Mouse (Mus musculus) kidney, embryonic 15.5 days (tissue): ENCODE data around the gene Strada. TPM values are rescaled to one million over a fixed set of nuclear protein-coding genes. Genes with fewer than 3 reads are reported as not detected.

Experiments
- ATAC-seq: fragments of 200-750 bp; cut with Nextera tagmentation; replicated peaks from 2 replicates; pipeline ENCODE4 v1.8.0; 2017; ENCODE audit warnings: moderate TSS enrichment; ENCODE audit not compliant: low FRiP score
- H3K27ac ChIP-seq: fragments of 300-500 bp; sonication (generic); 2 replicates; pipeline ENCODE4 v1.5.1; 2015; ENCODE audit warnings: mild to moderate bottlenecking, inconsistent platforms
- H3K27me3 ChIP-seq: fragments of 300-500 bp; sonication (generic); 2 replicates; pipeline ENCODE4 v1.6.1; 2015; ENCODE audit warnings: inconsistent platforms
- H3K36me3 ChIP-seq: fragments of 300-500 bp; sonication (generic); 2 replicates; pipeline ENCODE4 v1.6.1; 2015; ENCODE audit warnings: inconsistent platforms
- H3K4me1 ChIP-seq: fragments of 300-500 bp; sonication (generic); 2 replicates; pipeline ENCODE4 v1.6.1; 2015; ENCODE audit warnings: inconsistent platforms
- H3K4me2 ChIP-seq: fragments of 300-500 bp; sonication (generic); 2 replicates; pipeline ENCODE4 v1.6.1; 2015; ENCODE audit warnings: moderate library complexity, mild to moderate bottlenecking, inconsistent platforms
- H3K4me3 ChIP-seq: fragments of 300-500 bp; sonication (generic); replicated peaks from 2 replicates; pipeline ENCODE4 v1.5.1; 2015; ENCODE audit warnings: mild to moderate bottlenecking, inconsistent platforms
- H3K9ac ChIP-seq: fragments of 300-500 bp; sonication (generic); 2 replicates; pipeline ENCODE4 v1.6.1; 2015; ENCODE audit warnings: mild to moderate bottlenecking, inconsistent platforms
- H3K9me3 ChIP-seq: fragments of 300-500 bp; sonication (generic); replicated peaks from 2 replicates; pipeline ENCODE4 v1.6.1; 2016; ENCODE audit warnings: inconsistent platforms
- WGBS: fragments of 180-500 bp; shearing (Covaris S2); methylation state at CpG from one replicate; pipeline ENCODE4 v1.1.7; 2015; ENCODE audit warnings: mixed read lengths; 5-methylcytosine and 5-hydroxymethylcytosine counted together
- polyA plus RNA-seq: library from polyadenylated mRNA; unstranded; fragments of >200 nt; fragmentation: Nextera tagmentation; extraction: Ambion mirVana; gene quantifications from 2 replicates; pipeline ENCODE4 v1.2.1, GENCODE M21; 2015

Gene Strada
- polyA plus RNA-seq, 1 experiment from 2014 or later: 31.5 TPM

DNA sequence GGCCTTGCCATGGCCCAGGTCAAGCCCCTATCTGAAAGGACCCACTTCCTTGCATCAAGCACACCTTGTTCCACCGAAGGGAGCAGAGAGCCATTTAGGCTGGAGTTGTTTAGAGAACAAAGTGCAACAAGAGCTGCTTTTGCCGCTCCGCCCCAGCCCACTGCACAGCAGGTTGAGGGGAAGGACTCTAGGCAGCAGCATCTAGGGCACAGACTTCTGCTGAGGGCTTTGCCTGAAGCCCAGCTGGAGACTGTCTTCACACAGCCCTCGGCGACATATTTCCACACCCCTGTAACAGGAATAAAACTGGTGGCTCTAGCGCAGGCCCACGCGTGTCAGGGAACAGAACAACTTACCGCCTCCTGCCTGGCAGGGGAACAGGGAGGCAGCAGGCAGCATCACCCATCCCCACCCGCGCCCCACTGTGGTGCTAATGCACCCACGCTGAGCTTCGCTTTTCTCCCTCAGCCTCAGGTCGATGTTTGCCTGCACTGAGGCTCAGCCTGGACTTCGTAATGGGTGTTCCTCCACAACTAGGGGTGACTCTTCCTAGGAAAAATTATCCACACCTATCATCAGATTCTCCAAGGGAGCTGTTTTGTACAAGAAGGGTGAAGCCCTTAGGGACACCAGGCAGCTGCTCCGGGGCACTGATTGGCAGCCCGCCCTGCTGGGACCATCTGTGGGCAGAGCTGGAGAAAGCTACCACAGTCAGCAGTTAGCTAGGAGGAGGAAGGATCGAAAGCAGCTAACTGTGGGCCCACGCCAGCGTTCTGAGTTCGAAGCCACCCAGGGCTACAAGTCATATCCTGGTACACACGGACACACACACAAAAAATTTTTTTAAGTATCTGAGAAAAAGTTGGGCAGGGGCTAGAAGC lies 40.9 kb downstream of the Strada start, which contains the start of the genes Gm10840 and Limd2:
Gene Gm10840, plus strand, starts transcription at position 10 of the 881 bp plus-strand sequence.
Gene Limd2, minus strand, starts transcription at position 20 of the 881 bp plus-strand sequence.
- ATAC-seq: peak; percentile 38
- H3K27ac ChIP-seq: peak within 1 kb of the TSS; percentile 96
- peaks cover 36% of the 10 kb centered on the region for H3K4me1 ChIP-seq
- H3K9me3 ChIP-seq: no peaks in the 10 kb centered on the region
- peaks cover 48% of the 10 kb centered on the region for H3K36me3 ChIP-seq
- peak within 1 kb of the TSS; percentile 91 for H3K9ac ChIP-seq
- H3K4me3 ChIP-seq: peak within 1 kb of the TSS; percentile 94
- H3K27me3 ChIP-seq: no peaks in the 10 kb centered on the region
- peak within 1 kb of the TSS; percentile 91 for H3K4me2 ChIP-seq
- WGBS: 34% methylated on average over 22 of the region's 22 CpGs

DNA sequence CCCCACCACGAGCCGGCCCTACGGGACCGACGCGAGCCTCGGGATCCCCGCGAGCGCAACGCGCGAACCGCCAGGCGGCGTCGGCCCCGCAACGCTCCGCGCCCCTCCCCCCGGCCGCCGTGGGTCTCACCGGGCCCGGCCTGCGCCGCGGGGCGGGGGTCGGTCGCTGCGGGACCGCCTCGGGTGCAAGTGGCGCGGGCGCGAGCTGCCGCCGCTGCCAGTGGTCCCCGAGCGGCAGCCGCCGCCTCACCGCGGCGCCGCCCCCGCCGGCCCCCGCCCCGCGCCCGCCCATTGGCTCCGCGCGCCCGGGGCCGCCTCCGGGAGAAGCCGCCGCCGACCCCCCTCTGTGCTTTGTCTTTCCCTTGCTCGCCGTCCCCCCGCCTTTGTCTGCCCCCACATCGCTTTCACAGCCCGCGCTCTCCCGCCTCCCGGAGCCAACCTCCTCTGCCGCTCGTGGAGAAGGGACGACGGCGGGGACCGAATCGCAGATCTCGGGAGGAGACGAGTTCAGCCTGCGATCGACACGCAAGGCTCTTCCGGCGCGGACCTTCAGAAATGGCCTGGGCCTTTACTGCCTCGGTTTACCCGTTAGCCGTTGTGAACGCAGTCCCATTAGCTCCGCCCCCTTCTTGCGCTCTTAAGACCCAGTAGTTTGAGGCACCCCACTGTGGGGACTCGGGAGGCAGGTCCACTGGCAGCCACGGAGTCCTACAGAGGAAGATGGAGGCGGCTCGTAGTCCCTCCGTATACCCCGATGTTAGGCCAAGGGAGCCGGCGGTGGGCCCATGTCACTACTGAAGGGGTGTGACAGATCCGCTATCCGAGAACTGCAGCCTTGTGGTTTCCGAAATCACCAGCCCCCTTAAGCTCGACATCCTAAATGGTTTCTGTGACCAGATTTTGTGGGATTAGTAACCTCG lies 41.8 kb downstream of the Strada start:
- H3K9me3 ChIP-seq: no peaks in the 10 kb centered on the region
- H3K4me2 ChIP-seq: peak overlapping the region; percentile 91
- peak overlapping the region; percentile 96 for H3K27ac ChIP-seq
- H3K4me3 ChIP-seq: peak overlapping the region; percentile 94
- H3K36me3 ChIP-seq: peaks cover 48% of the 10 kb centered on the region
- H3K4me1 ChIP-seq: peaks cover 36% of the 10 kb centered on the region
- WGBS: under 1% methylated on average over 87 of the region's 106 CpGs
- peak overlapping the region; percentile 91 for H3K9ac ChIP-seq
- peak; percentile 74 for ATAC-seq
- H3K27me3 ChIP-seq: no peaks in the 10 kb centered on the region

DNA sequence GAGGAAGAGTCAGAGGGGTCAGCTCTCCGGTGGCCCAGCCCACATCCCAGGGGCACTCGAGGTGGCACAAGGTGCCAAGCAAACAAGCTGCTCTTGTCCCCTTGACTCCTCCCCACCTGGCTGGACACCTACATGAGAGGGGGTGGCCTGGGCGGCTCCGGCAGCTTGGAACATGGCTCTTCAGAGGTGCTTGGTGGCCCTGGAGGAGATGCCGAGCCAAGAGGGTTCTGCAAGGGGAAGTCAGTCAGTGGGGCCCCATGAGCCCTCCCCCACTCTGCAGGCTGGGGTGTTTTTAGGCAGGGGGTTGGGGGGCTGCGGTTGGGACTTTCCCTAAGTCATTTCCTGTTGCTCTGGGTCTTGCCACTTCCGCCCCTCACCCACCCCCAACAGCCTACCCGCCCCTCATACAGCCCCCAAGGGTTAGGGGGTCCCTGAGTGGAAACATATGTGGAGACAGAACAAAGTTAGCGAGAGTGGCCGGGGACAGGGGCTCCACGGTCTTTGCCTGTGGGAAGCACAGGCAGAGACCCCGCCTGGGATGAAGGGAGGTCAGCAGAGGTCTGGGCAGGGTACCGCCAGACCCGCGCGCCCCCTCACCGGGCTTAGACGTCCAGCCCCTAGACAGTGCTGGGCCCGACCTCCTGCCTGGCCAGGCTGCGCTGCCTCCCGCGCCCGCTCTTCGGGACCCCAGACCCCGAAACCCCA lies 42.6 kb downstream of the Strada start:
- no peaks in the 10 kb centered on the region for H3K27me3 ChIP-seq
- peak overlapping the region; percentile 96 for H3K27ac ChIP-seq
- 0% methylated on average over 21 of the region's 25 CpGs for WGBS
- peak; percentile 66 for ATAC-seq
- H3K4me2 ChIP-seq: peak overlapping the region; percentile 91
- H3K4me3 ChIP-seq: peak overlapping the region; percentile 94
- peak overlapping the region; percentile 91 for H3K9ac ChIP-seq
- H3K9me3 ChIP-seq: no peaks in the 10 kb centered on the region
- H3K4me1 ChIP-seq: peaks cover 36% of the 10 kb centered on the region
- H3K36me3 ChIP-seq: peaks cover 48% of the 10 kb centered on the region

DNA sequence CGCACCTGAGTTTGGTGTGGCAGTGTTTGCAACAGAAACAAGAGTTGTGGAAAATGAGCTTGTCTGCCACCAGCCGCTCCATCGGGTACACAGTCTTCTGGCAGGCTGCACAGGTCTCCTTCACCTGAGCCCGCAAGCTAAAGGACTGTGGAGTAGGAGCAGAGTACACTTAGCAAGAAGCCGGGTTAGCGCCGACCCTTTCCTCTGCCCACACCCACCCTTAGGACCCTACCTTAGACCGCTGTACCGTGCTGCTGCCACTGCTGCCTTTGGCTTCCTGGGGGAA lies 43.1 kb downstream of the Strada start:
- H3K4me2 ChIP-seq: peak overlapping the region; percentile 91
- ATAC-seq: peak; percentile 14
- H3K27ac ChIP-seq: peak overlapping the region; percentile 96
- H3K9me3 ChIP-seq: no peaks in the 10 kb centered on the region
- 34% methylated on average over 9 of the region's 9 CpGs for WGBS
- H3K9ac ChIP-seq: peak overlapping the region; percentile 91
- no peaks in the 10 kb centered on the region for H3K27me3 ChIP-seq
- peaks cover 36% of the 10 kb centered on the region for H3K4me1 ChIP-seq
- peaks cover 48% of the 10 kb centered on the region for H3K36me3 ChIP-seq
- peak overlapping the region; percentile 94 for H3K4me3 ChIP-seq

DNA sequence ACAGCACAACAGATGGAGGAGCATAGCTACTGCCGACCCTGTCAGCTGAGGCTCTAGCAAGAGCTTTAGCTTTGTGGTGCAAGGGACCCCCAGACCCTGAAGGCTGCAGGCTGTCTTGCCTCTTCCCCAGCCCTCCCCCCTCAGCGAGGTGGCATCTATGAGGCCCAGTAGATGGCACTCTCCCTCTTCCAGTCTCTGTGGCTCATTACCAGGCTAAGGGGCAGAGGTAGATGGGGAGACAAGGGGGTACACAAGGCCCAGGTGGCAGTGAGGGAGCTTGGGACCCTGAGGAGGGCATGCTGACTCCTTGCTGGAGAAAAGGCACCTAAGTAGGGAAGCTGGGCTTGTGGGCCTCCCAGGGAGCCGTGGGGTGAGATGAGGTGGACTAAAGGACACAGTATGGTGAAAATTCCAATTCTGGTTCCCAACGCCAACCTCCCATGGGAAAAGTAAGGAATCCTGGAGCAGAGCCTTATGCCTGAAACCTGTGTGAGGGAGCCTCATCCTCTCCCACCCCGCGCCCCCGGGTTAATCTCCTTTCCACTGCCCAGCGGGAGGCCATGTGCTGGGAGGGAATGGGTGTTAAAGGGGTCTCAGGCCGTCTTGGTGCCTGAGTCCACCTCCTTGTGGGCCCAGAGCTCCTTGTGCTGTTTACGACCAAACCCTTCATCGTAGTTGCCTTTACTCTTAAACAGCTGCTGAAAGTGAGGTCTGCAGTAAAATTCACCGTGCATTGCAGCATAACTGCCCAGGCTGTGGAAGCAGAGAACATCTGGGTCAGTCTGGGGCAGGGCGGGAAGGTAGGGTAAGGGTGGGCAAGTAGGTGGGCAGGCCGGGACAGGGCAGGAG lies 43.7 kb downstream of the Strada start:
- H3K27ac ChIP-seq: peak overlapping the region; percentile 96
- ATAC-seq: no peak
- peaks cover 36% of the 10 kb centered on the region for H3K4me1 ChIP-seq
- no peaks in the 10 kb centered on the region for H3K9me3 ChIP-seq
- H3K27me3 ChIP-seq: no peaks in the 10 kb centered on the region
- WGBS: 54% methylated on average over 14 of the region's 14 CpGs
- H3K4me2 ChIP-seq: peak overlapping the region; percentile 91
- H3K36me3 ChIP-seq: peaks cover 49% of the 10 kb centered on the region
- H3K4me3 ChIP-seq: peak overlapping the region; percentile 94
- H3K9ac ChIP-seq: peak overlapping the region; percentile 91

DNA sequence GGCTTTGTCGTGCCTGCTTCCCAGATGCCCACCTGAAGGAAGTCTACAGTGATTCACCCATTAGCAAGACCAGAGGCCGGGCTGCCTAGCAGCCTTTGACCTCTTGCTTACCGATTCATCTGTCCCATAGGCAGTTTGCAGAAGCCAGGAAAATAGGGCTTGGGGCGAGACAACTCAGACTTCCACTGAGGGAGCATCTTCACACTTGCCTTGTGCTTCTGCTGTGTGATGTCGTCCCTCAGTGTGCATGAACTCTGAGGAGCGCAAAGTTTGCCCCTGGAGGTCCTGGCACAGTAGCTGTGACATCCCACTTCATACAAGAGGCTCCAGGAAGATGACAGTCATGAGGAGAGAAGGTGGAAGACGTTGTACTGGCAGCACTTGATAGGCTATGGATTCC lies 44.8 kb downstream of the Strada start:
- 84% methylated on average over 7 of the region's 7 CpGs for WGBS
- H3K9me3 ChIP-seq: no peaks in the 10 kb centered on the region
- no peak overlapping the region for H3K27ac ChIP-seq
- H3K4me3 ChIP-seq: no peak overlapping the region
- peaks cover 60% of the 10 kb centered on the region for H3K36me3 ChIP-seq
- H3K9ac ChIP-seq: no peak overlapping the region
- H3K4me2 ChIP-seq: no peak overlapping the region
- no peak for ATAC-seq
- H3K4me1 ChIP-seq: peaks cover 36% of the 10 kb centered on the region
- no peaks in the 10 kb centered on the region for H3K27me3 ChIP-seq

DNA sequence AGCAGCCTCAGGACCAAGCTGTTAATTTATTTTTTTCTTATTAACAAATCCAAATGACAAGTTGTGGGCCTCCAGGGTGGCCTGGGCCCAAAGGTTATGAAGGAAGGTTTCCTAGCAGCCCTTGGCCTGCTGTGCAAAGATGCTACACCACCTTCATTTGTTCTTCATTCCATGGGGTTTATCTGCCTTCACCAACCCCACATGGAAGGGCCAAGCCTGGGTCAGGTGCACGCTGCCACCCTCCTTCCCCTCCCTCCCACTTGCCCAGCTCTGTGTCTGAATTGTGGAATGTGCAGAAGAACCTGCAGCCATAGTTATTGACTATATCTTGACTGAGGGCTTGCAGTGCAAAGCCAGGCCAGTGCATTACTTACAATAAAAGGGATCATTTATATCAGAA lies 45.7 kb downstream of the Strada start:
- Histone ChIP-seq H3K27ac (no peak overlapping the region), H3K4me2 (no peak overlapping the region), H3K4me1 (peaks cover 31% of the 10 kb centered on the region), H3K9me3 (no peaks in the 10 kb centered on the region), H3K4me3 (no peak overlapping the region), H3K36me3 (peaks cover 69% of the 10 kb centered on the region), H3K9ac (no peak overlapping the region), H3K27me3 (no peaks in the 10 kb centered on the region)
- WGBS: 79% methylated on average over 1 of the region's 1 CpGs
- no peak for ATAC-seq

DNA sequence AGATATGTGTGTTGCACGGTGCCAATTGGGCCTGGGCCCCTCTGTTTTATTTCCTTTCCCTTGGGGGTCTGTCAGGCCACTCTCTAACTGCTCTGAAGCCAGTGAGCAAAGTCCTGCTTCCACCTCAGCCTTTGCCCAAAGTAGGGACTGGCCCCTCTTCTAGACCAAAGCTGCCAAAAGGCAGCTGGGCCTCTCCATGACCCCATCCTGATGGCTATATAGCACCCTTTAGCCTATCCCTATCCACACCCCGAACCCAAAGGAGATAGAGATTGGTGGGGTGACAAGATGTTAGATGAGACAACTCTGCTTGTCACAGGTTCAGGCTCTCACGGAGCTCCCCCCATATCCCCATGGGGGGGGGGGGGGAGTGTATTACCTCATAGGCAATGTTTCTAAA lies 46.2 kb downstream of the Strada start:
- H3K36me3 ChIP-seq: peaks cover 74% of the 10 kb centered on the region
- no peak overlapping the region for H3K9ac ChIP-seq
- H3K4me1 ChIP-seq: peaks cover 26% of the 10 kb centered on the region
- H3K27me3 ChIP-seq: no peaks in the 10 kb centered on the region
- no peak overlapping the region for H3K4me3 ChIP-seq
- H3K9me3 ChIP-seq: no peaks in the 10 kb centered on the region
- WGBS: 55% methylated on average over 3 of the region's 3 CpGs
- no peak overlapping the region for H3K27ac ChIP-seq
- H3K4me2 ChIP-seq: no peak overlapping the region
- no peak for ATAC-seq

DNA sequence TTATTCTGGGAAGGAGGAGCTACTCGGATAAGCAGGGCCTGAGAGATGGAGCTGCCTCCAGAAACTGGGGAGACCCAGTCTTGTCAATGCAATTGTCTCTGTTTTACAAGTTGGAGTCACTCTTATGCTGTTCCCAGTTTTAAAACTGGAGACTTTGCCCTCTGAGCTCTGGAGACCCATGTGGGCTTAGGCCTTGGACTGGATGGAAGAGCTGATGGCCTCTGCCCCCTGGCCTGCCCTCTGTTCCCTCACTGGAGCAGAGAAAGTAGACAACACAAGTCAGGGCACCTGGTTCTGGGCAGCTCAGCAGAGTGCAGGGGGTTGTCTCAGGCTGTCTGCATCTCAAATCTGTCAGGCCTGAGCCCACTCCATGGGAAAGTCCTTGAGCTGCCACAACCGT lies 47.2 kb downstream of the Strada start:
- no peaks in the 10 kb centered on the region for H3K9me3 ChIP-seq
- WGBS: 61% methylated on average over 2 of the region's 2 CpGs
- H3K4me3 ChIP-seq: no peak overlapping the region
- no peak overlapping the region for H3K4me2 ChIP-seq
- no peaks in the 10 kb centered on the region for H3K27me3 ChIP-seq
- no peak overlapping the region for H3K9ac ChIP-seq
- no peak for ATAC-seq
- peaks cover 84% of the 10 kb centered on the region for H3K36me3 ChIP-seq
- H3K27ac ChIP-seq: no peak overlapping the region
- peaks cover 23% of the 10 kb centered on the region for H3K4me1 ChIP-seq

DNA sequence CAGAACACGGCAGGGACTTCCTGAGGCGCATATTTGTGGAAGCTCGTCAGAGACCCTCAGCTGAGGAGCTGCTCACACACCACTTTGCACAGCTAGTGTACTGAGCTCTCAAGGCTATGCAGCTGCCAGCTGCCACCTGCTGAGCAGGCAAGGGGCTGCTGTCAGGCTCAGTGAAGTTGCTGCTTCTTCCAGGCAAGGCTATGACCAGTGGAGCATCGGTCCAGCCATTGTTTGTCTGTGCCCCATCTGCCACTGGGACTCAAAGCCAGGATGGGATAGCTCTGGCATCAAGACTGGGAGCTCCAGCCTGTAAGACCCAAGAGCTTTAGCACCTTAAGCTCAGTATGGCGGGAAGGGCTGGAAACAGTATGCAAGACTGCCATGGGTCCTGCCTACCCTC lies 47.9 kb downstream of the Strada start:
- no peak overlapping the region for H3K4me2 ChIP-seq
- WGBS: 78% methylated on average over 5 of the region's 5 CpGs
- peaks cover 18% of the 10 kb centered on the region for H3K4me1 ChIP-seq
- H3K27me3 ChIP-seq: no peaks in the 10 kb centered on the region
- H3K9me3 ChIP-seq: no peaks in the 10 kb centered on the region
- H3K27ac ChIP-seq: no peak overlapping the region
- peaks cover 90% of the 10 kb centered on the region for H3K36me3 ChIP-seq
- no peak for ATAC-seq
- H3K9ac ChIP-seq: no peak overlapping the region
- no peak overlapping the region for H3K4me3 ChIP-seq

DNA sequence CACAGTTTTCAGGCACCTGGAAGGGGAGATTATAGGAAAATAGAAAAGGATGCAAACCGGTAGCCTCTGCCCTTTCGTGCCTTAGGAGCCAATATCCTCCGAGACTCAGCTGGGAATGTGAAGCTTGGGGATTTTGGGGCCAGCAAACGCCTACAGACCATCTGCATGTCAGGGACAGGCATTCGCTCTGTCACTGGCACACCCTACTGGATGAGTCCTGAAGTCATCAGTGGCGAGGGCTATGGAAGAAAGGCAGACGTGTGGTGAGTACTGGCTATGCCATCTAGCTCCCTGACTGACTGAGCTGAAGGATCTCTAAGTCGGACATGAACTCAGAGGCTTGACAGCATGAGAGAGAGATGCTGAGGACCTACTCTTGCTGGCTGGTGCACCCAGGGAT lies 49.8 kb downstream of the Strada start:
- Histone ChIP-seq H3K4me3 (no peak overlapping the region), H3K27me3 (no peaks in the 10 kb centered on the region), H3K36me3 (peaks cover 99% of the 10 kb centered on the region), H3K4me2 (no peak overlapping the region), H3K27ac (no peak overlapping the region), H3K9ac (no peak overlapping the region), H3K9me3 (no peaks in the 10 kb centered on the region), H3K4me1 (0 out of 2 replicates have a peak, but pooled peaks cover 4% of the 10 kb centered on the region)
- ATAC-seq: no peak
- WGBS: 83% methylated on average over 8 of the region's 8 CpGs
